In genomic region chr6:135430441-135430970, GRCm38 (mm10) we compare ENCODE assay signal across 27 mouse cellular contexts.
"Had no signal": no experiment of that assay in that cellular context is flagged by ENCODE, and none has a peak within 500 bp of the region (broad histone marks: within the 10 kb centered on the region; RNA-seq: fewer than 3 reads in every experiment).

No protein-coding gene starts in this region.

- H3K9ac ChIP-seq: heart, embryonic 12.5 days; hindbrain, embryonic 12.5 days; hindbrain, embryonic 14.5 days; intestine, embryonic 15.5 days; limb, embryonic 12.5 days; liver, embryonic 13.5 days; liver, embryonic 15.5 days; liver, postnatal 0 days had no signal

- DNase-seq: gastrocnemius, postnatal 14 days; gastrocnemius, postnatal 36 days; heart, adult 2 months; heart, postnatal 10 days; heart, postnatal 4 days; kidney, adult 18-20 months; kidney, adult 8-10 months; kidney, postnatal 10 days; kidney, postnatal 25 days; kidney, postnatal 4 days; liver; liver, embryonic 13.5 days; liver, postnatal 0 days had no signal

- H3K4me1 ChIP-seq: heart, embryonic 10.5 days; heart, embryonic 12.5 days; hindbrain, embryonic 10.5 days; hindbrain, embryonic 12.5 days; intestine, embryonic 15.5 days; liver, embryonic 13.5 days; liver, embryonic 15.5 days had no signal

- H3K27ac ChIP-seq: heart, adult 2 months; heart, embryonic 10.5 days; hindbrain, embryonic 10.5 days; hindbrain, embryonic 12.5 days; hindbrain, embryonic 14.5 days; intestine, embryonic 15.5 days; layer of hippocampus, adult 2 months; left cerebral cortex, adult 2 months; limb, embryonic 10.5 days; limb, embryonic 12.5 days; liver, embryonic 13.5 days; liver, embryonic 15.5 days had no signal

- H3K4me2 ChIP-seq: heart, embryonic 12.5 days; hindbrain, embryonic 12.5 days; hindbrain, embryonic 14.5 days; intestine, embryonic 15.5 days; limb, embryonic 12.5 days; liver, embryonic 13.5 days; liver, embryonic 15.5 days had no signal

- H3K9me3 ChIP-seq: heart, embryonic 10.5 days; heart, embryonic 12.5 days; hindbrain, embryonic 10.5 days; hindbrain, embryonic 12.5 days; intestine, embryonic 15.5 days; limb, embryonic 10.5 days; limb, embryonic 12.5 days; liver, embryonic 13.5 days; liver, embryonic 15.5 days had no signal

- ATAC-seq: hindbrain, embryonic 16.5 days; inflammation-experienced regulatory T-cells, adult 6 months; intestine, embryonic 15.5 days; intestine, postnatal 0 days; liver, postnatal 0 days had no signal

- H3K36me3 ChIP-seq: heart, embryonic 10.5 days; heart, embryonic 12.5 days; hindbrain, embryonic 10.5 days; hindbrain, embryonic 12.5 days; intestine, embryonic 15.5 days; limb, embryonic 10.5 days; limb, embryonic 12.5 days; liver, embryonic 13.5 days; liver, embryonic 15.5 days had no signal

- H3K4me3 ChIP-seq: heart, adult 2 months; heart, embryonic 10.5 days; heart, embryonic 12.5 days; hindbrain, embryonic 10.5 days; hindbrain, embryonic 12.5 days; intestine, embryonic 15.5 days; layer of hippocampus, adult 2 months; left cerebral cortex, adult 2 months; limb, embryonic 10.5 days; limb, embryonic 12.5 days; liver, embryonic 13.5 days; liver, embryonic 15.5 days had no signal

- H3K27me3 ChIP-seq: heart, embryonic 12.5 days; hindbrain, embryonic 12.5 days; intestine, embryonic 15.5 days; limb, embryonic 12.5 days; liver, embryonic 13.5 days; liver, embryonic 15.5 days had no signal
